Mouse (Mus musculus) heart, embryonic 14.5 days (tissue): Measurements from ENCODE around the gene Rabepk. TPM values are rescaled to one million over a fixed set of nuclear protein-coding genes. Genes with fewer than 3 reads are reported as not detected.
A peak's percentile ranks its signal among the peaks of the same experiment; 100 is the strongest.
"Not testable (repeated sequence)": the region's sequence is repeated elsewhere in the genome, so short reads cannot be mapped to it uniquely, and the experiment has no call there.

Experiments
- ATAC-seq: fragments of 200-750 bp; cut with Nextera tagmentation; 2 replicates; pipeline ENCODE4 v1.8.0; 2017; ENCODE audit warnings: low read depth, moderate TSS enrichment; ENCODE audit not compliant: insufficient number of reproducible peaks, insufficient read depth, low FRiP score
- H3K27ac ChIP-seq, 2 experiments: fragments of 200-500 bp in 1 of 2; fragments of 300-500 bp in 1 of 2; sonication (generic) in 1 of 2; replicated peaks in 1 of 2; 2 replicates each; pipeline ENCODE4 v1.5.1; 2012 to 2014; ENCODE audit warnings: low read depth in 2 of 2, low read length in 2 of 2, control low read depth in 1 of 2, mild to moderate bottlenecking in 1 of 2, mixed read lengths in 1 of 2; ENCODE audit not compliant: control insufficient read depth in 1 of 2, insufficient read depth in 1 of 2
- H3K27me3 ChIP-seq: fragments of 300-500 bp; sonication (generic); 2 replicates; pipeline ENCODE4 v1.6.1; 2014; ENCODE audit warnings: mild to moderate bottlenecking, low read length, control low read depth; ENCODE audit not compliant: control insufficient read depth, insufficient read depth
- H3K36me3 ChIP-seq: fragments of 300-500 bp; sonication (generic); 2 replicates; pipeline ENCODE4 v1.6.1; 2014; ENCODE audit warnings: mild to moderate bottlenecking, control low read depth, low read length, mixed read lengths; ENCODE audit not compliant: control insufficient read depth, insufficient read depth
- H3K4me1 ChIP-seq, 2 experiments: fragments of 200-500 bp in 1 of 2; fragments of 300-500 bp in 1 of 2; sonication (generic) in 1 of 2; 2 replicates each; pipeline ENCODE4 v1.6.1; 2012 to 2014; ENCODE audit warnings: low read length in 2 of 2, control low read depth in 1 of 2, mixed read lengths in 1 of 2; ENCODE audit not compliant: control insufficient read depth in 2 of 2, insufficient read depth in 2 of 2
- H3K4me2 ChIP-seq: fragments of 300-500 bp; sonication (generic); 2 replicates; pipeline ENCODE4 v1.6.1; 2014; ENCODE audit warnings: mild to moderate bottlenecking, low read length
- H3K4me3 ChIP-seq, 2 experiments: fragments of 200-500 bp in 1 of 2; fragments of 300-500 bp in 1 of 2; sonication (generic) in 1 of 2; 2 replicates each; pipeline ENCODE4 v1.5.1; 2012 to 2014; ENCODE audit warnings: low read length in 2 of 2, mild to moderate bottlenecking in 2 of 2, control low read depth in 1 of 2, low read depth in 1 of 2, moderate library complexity in 1 of 2; ENCODE audit not compliant: control insufficient read depth in 1 of 2, insufficient read depth in 1 of 2
- H3K9ac ChIP-seq: fragments of 300-500 bp; sonication (generic); 2 replicates; pipeline ENCODE4 v1.6.1; 2014; ENCODE audit warnings: mild to moderate bottlenecking, low read length
- H3K9me3 ChIP-seq: fragments of 300-500 bp; sonication (generic); 2 replicates; pipeline ENCODE4 v1.6.1; 2016; ENCODE audit warnings: low read length, control low read depth; ENCODE audit not compliant: control insufficient read depth
- WGBS: fragments of 180-500 bp; shearing (Covaris S2); extraction: QIAGEN DNeasy Blood & Tissue Kit; methylation state at CpG from one replicate; pipeline ENCODE4 v1.1.7; 2014; 5-methylcytosine and 5-hydroxymethylcytosine counted together
- polyA plus RNA-seq: library from polyadenylated mRNA; unstranded; fragments of >200 nt; fragmentation: Nextera tagmentation; extraction: Ambion mirVana; gene quantifications from 2 replicates; pipeline ENCODE4 v1.2.1, GENCODE M21; 2014

Gene Rabepk
- polyA plus RNA-seq, 1 experiment from 2014 or later: 26.7 TPM

DNA sequence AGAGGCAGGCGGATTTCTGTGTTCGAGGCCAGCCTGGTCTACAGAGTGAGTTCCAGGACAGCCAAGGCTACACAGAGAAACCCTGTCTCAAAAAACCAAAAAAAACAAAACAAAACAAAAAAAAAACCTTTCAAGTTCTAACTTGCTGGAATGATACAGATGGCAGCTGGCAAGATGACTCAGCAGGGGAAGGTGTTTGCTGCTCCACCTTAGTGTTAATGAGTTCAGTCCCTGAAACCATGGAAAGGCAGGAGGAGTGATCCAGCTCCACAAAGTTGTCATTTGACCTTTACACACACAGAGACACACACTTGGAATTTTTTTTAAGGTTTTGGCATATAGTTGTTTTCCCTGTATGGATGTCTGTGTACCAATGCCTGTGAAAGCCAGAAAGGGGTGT lies 16.2 kb upstream of the Rabepk start:
- H3K9ac ChIP-seq, H3K27ac ChIP-seq, H3K27me3 ChIP-seq, H3K4me1 ChIP-seq, H3K4me3 ChIP-seq, ATAC-seq, H3K4me2 ChIP-seq, H3K9me3 ChIP-seq: not testable (repeated sequence)
- peaks cover 77% of the 10 kb centered on the region for H3K36me3 ChIP-seq
- 100% methylated on average over 2 of the region's 2 CpGs for WGBS

DNA sequence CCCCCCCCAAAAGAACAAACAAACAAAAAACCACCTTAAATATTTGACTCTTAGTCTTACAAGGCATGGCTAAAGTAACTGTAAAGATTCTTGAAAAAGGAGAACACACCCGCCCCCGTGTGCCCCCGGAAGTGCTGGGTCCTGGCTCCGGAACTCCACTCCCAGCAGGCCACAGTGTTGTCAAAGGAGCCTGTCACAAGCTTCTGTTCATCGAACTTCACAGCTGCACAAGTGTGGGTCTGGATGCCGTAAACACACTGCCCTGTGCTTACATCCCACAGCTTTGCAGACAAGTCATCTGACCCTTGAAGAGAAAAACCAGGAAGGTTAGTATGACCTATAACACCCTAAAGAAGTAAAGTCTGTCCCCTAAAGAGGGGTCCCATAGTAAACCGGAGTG lies 13.0 kb upstream of the Rabepk start:
- H3K27ac ChIP-seq: no peak overlapping the region
- peaks cover 84% of the 10 kb centered on the region for H3K36me3 ChIP-seq
- no peak for ATAC-seq
- H3K9ac ChIP-seq: no peak overlapping the region; the same call in 1 of the 2 replicates
- WGBS: 80% methylated on average over 7 of the region's 7 CpGs
- H3K4me3 ChIP-seq: no peak overlapping the region
- no peak overlapping the region for H3K4me2 ChIP-seq
- H3K4me1 ChIP-seq: no peaks in the 10 kb centered on the region
- H3K9me3 ChIP-seq: no peaks in the 10 kb centered on the region
- no peaks in the 10 kb centered on the region for H3K27me3 ChIP-seq

DNA sequence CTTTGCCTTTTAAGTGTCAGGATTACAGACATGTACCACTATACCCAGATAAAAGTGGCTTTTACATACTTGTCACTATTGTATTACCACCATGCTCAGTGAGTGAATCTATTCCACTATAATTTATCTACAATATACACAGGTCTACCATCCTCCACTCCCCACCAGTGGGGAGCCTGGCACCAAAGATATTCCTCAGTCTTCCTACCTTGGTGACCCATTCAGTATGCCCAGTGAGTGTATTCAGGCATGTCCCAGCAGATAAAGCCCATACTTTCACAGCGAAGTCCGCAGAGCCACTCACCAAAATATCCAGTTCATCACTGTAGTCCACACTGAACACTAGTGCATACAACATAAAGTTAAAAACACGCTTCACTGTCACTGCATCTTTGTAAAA lies 11.1 kb upstream of the Rabepk start:
- Histone ChIP-seq H3K4me1 (no peaks in the 10 kb centered on the region), H3K4me3 (no peak overlapping the region), H3K9me3 (no peaks in the 10 kb centered on the region), H3K9ac (no peak overlapping the region), H3K27ac (no peak overlapping the region), H3K27me3 (no peaks in the 10 kb centered on the region), H3K4me2 (no peak overlapping the region), H3K36me3 (peaks cover 86% of the 10 kb centered on the region)
- no peak for ATAC-seq
- 87% methylated on average over 3 of the region's 3 CpGs for WGBS

DNA sequence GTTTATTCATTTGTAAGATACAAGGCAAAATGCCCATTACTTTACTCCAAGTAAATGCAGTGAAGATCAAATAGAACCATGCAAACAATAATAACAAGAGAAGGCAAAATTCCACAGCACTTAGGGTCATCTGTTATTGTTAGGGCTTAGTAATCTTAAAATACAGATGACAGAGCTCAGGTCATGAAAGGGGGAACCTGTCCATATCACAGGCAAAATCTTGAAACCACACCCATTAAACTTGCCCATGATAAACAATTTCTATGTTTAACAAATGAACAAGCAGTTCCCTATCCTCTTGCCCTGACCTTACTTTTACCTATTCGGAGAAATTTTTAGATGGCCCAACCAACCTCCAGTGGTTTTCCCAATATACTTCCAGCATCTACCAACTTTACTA lies 9.9 kb upstream of the Rabepk start:
- Histone ChIP-seq H3K4me2 (no peak overlapping the region), H3K27me3 (no peaks in the 10 kb centered on the region), H3K4me1 (peaks cover 2 to 5% of the 10 kb centered on the region in 2 experiments; a peak in 1 of 4 replicates), H3K4me3 (no peak overlapping the region), H3K9ac (no peak overlapping the region), H3K27ac (no peak overlapping the region), H3K36me3 (peaks cover 87% of the 10 kb centered on the region), H3K9me3 (no peaks in the 10 kb centered on the region)
- WGBS: 93% methylated on average over 1 of the region's 1 CpGs
- no peak for ATAC-seq

DNA sequence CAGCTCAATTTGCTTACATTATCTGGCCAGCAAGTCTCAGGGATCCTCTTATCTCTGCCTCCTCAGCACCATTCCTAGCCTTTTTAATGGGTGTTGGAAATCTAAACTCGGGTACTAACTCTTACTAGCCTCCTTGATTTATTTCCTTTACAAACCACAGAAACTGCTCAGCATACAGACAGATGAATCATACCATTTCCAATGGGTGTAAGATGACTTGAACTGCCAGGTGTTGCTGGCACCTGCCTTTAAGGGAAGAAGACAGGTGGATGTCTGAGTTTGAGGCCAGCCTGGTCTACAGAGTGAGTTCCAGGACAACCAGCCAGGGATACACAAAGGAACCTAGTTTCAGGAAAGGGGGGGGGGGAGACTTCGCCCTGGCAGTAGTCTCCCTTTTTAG lies 8.3 kb upstream of the Rabepk start:
- no peak for ATAC-seq
- Histone ChIP-seq H3K4me3 (no peak overlapping the region), H3K27me3 (no peaks in the 10 kb centered on the region), H3K36me3 (peaks cover 79% of the 10 kb centered on the region), H3K9ac (no peak overlapping the region), H3K9me3 (no peaks in the 10 kb centered on the region), H3K27ac (no peak overlapping the region), H3K4me1 (peaks cover 6 to 17% of the 10 kb centered on the region in 2 experiments; a peak in 3 of 4 replicates), H3K4me2 (no peak overlapping the region)
- WGBS: 70% methylated on average over 2 of the region's 2 CpGs

DNA sequence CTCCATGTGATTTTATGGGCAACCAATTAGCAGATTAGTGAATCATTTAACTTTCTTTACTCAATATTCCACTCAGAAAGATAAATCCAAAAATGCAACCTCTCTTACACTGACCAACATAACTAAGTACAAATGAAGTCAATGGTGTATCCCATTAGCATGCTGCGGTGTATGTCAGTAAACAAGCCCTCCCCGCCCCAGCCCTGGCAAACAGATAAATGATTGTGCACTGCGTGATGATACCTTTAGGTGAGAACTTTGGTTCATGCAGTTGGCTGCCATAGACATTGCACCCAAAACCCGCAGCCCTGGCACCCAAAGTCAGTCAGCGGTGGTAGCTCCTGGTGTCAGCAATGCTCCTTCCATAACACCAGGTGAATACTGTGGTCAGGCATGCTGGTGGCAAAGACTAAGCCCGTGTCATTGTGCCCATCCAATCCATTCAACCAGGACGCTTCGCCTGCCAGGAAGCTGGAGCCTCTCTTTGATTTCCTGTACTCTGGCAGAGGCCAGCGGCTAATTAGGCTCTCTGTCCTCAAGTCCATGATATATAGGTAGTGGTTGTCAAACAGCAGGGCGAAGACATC lies 5.7 kb upstream of the Rabepk start:
- Histone ChIP-seq H3K9ac (no peak overlapping the region), H3K36me3 (peaks cover 56% of the 10 kb centered on the region), H3K27me3 (no peaks in the 10 kb centered on the region), H3K27ac (no peak overlapping the region), H3K4me1 (peaks cover 6 to 20% of the 10 kb centered on the region in 2 experiments; a peak in 3 of 4 replicates), H3K4me3 (no peak overlapping the region), H3K9me3 (no peaks in the 10 kb centered on the region), H3K4me2 (no peak overlapping the region)
- 88% methylated on average over 10 of the region's 10 CpGs for WGBS
- ATAC-seq: no peak

DNA sequence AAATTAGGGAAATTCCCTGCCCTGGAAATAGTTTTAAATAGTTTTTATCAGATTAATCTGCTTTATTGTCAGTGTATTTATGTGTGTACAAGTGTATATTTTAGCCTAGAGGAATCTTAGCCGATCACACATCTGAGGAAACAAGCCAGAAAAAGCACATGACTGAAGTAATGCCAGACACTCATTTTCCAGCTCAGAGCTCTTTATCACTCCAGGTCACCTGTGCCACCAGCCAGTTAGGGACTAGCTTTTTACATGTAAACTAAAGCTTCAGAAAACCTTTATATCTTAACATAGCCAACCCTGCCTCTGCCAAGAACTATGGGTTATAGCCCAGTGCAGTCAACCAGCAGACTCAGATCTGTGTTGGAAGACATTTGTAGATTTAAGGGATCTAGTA lies 5.1 kb upstream of the Rabepk start:
- Histone ChIP-seq H3K27me3 (no peaks in the 10 kb centered on the region), H3K36me3 (peaks cover 52% of the 10 kb centered on the region), H3K4me3 (no peak overlapping the region), H3K9ac (no peak overlapping the region), H3K4me2 (no peak overlapping the region), H3K9me3 (no peaks in the 10 kb centered on the region), H3K27ac (no peak overlapping the region), H3K4me1 (peaks cover 8 to 25% of the 10 kb centered on the region in 2 experiments; a peak in 3 of 4 replicates)
- 50% methylated on average over 1 of the region's 1 CpGs for WGBS
- no peak for ATAC-seq

DNA sequence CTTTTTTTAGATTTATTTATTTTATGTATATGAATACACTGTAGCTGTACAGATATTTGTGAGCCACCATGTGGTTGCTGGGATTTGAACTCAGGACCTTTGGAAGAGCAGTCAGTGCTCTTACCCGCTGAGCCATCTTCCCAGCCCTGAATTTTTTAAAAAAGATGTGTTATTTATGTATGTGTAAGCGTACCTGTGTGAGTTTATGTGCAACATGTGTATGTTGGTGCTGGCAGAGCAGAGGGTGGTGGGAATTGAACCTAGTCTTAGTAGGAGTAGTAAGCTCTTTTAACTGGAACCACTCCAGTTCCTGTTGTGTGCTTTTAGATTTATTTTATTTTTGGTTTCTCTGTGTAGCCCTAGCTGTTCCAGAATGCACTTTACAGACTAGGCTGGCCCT lies 4.5 kb upstream of the Rabepk start:
- H3K4me2 ChIP-seq: 0 out of 2 replicates have a peak overlapping the region, but pooled peaks have one; percentile 82
- no peaks in the 10 kb centered on the region for H3K9me3 ChIP-seq
- WGBS: 94% methylated on average over 2 of the region's 2 CpGs
- no peak overlapping the region for H3K9ac ChIP-seq
- peaks cover 8 to 26% of the 10 kb centered on the region in 2 experiments; a peak in 3 of 4 replicates for H3K4me1 ChIP-seq
- no peak overlapping the region for H3K4me3 ChIP-seq
- no peaks in the 10 kb centered on the region for H3K27me3 ChIP-seq
- H3K36me3 ChIP-seq: peaks cover 47% of the 10 kb centered on the region
- no peak overlapping the region for H3K27ac ChIP-seq
- no peak for ATAC-seq
